Mouse (Mus musculus) spleen, adult 12 weeks (tissue): ENCODE results near the gene Cabs1.

ENCODE experiments used
- DNase-seq: peaks from one replicate; pipeline ENCODE4 v3.0.0; 2022; ENCODE audit warnings: low spot score

Cabs1 gene

DNA sequence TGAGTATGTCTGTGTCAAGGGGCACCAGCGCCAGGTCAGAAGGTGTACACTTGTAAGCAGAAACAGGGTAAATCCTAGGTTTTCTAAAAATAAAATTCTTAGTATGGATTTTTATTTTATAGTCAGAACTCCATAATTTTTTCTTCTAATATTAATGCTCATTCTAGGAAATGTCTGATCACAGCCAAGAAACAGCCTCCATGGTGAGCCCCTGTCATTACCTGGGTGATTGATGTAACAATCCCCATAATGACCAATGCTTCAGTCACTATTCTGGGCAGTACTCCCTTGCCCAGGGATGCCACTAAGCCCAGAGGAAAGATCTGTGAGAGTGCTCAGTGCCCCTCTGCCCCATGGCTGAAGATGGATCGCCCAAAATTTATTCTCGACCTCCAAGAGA lies at the start of gene Cabs1:
TSS of gene Cabs1 (plus strand) at position 301 of the 400 bp plus-strand sequence.
- DNase-seq = no peak

DNA sequence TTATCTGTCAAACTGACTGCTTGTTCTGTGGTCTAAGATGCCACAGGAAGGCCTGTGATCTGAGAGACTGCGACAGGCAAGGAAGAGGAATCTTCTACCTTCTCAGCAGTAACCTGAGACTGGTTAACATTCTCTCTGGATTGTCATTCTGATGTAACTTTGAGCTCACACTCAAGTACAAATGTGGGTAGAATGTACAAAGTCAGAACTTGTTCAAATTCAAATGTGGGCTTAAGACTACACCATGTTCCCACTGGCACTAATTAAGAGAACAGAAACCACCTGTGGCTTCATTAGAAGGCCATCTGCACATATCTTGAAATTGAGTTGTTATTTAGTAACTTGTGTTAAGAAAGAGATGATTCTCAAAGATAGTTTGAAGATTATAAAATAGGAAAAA lies 47.6 kb upstream of the Cabs1 start:
- no peak for DNase-seq

DNA sequence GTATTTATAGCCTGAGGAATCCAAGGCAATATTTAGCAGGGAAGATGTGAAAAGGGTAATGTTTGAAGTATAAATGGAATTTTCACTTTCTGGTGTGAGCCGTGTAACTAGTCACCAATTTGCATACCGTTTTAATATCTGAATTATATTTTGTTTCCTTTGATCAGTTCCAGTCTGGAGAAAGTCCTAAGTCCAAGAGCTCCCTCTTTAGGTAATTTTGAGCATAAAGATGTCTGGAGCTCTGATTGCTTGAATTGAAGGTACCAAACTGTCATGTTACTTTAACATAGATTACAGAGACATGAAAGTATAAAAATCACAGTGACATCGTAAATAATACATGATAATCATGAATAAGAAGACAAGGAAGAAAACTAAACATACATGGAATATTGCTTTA lies 38.5 kb upstream of the Cabs1 start:
- no peak for DNase-seq

DNA sequence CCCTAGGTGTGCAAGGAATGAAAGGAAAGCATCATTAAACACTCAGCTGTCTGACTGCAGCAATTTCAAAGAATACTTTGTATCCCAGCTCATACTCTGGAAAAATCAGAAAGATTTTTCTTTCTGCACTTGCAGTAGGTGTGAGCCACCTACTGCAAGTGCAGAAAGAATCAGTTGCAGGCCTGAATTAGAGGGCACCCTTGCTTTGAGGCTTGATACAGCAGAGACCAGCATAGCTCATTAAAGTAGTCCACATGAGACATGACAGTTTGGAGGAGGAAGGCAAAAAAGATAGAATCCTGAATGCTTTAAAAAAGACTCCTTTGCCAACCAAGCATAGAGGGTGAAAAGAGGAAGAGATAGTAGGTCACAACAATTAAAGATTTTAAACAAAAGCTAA lies 36.7 kb upstream of the Cabs1 start:
- no peak for DNase-seq

DNA sequence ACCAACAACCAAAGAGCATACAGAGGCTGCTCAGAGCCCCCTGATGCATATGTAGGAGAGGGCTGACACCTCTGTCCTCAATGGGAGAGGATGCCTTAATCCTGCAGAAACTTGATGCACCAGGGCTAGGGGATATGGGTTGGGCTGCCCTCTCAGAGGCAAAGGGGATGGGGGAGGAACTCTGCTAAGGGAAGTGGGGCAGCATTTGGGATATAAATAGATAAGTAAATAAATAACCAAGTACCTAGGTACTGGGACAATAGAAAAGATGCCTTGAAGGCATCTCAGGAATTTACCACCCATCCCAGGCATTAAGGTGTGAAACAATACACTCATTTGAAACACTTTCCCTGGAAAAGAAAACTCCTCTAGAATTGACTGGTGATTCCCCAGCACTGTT lies 27.4 kb upstream of the Cabs1 start:
- no peak for DNase-seq

DNA sequence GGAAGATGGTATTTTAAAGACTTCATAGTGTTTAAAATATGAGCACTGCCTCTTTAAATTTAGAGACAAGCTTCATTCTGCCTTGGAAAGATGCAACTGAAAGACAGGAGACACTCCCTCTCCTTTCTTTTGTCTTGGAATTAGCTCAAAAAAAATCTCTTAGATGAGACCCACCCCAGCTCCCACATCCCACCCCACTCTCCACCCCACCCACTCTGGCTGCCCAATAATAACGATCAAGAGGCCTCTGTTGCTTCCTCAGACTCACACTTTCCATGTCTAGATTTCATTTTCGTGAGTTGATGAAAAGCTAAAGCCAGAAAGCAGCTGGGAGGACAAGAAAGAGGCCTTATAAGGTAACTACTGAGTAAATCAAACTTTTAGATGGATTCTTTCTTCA lies 10.0 kb upstream of the Cabs1 start, which contains the start of the genes 2310003L06Rik and Gm28434:
TSS of gene 2310003L06Rik (plus strand) at position 259 of the 400 bp plus-strand sequence.
TSS of gene Gm28434 (plus strand) at position 317 of the 400 bp plus-strand sequence.
- no peak for DNase-seq

DNA sequence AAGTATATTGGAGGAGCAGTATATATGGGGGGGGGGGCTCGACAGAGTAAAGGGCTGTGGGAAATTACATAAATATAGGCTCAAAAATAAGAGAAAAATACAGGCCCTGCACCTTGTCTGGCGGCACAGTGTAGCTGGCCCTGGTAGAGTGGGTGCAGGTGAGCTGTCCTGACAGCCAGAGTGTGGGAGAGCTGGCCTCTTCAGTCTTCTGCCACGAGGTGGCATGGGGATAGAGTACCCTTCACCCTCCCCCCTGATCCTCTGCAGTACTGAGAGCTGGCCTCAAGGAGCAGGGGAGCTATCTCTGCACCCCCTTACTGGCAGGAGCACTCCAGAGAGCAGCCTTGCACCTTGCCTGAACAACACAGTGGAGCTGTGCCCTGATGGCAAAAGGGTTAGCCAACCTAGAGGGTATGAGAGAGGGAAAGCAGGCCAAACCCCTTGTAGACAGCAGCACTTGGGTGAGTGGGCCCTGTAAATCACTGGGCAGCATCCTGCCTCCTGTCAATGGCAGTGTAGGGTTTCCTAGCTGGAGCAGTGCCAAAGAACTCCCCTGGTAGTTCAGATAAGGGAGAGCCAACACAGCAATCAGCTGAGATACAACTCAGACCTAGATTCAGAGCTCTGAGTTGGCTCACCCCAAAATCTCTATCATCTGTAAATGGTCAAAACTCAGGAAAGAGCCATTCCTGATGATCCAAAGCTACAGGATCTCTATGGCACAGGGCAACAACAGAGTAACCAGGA lies 3.4 kb downstream of the Cabs1 start:
- no peak for DNase-seq

DNA sequence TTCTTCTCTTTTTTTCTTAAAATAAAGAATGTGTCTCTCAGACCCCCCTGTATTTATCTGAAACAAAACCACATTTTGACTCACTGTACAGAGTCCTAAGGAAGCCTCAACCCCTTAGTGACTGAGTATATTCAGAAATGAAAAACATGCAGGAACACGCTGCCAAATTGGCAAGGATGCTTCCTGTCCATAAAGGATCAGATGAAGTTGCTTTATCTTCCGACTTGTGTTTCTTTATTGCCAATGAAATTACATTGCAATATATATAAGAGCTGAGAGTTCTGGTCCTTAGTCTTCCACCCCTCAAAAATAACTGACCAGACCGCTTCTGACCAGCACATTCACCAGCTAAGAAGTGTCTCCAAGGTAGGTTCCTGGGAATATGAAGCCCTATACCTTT lies 23.0 kb downstream of the Cabs1 start, which contains the start of gene Smr3a:
TSS of gene Smr3a (plus strand) at position 301 of the 400 bp plus-strand sequence.
- no peak for DNase-seq

DNA sequence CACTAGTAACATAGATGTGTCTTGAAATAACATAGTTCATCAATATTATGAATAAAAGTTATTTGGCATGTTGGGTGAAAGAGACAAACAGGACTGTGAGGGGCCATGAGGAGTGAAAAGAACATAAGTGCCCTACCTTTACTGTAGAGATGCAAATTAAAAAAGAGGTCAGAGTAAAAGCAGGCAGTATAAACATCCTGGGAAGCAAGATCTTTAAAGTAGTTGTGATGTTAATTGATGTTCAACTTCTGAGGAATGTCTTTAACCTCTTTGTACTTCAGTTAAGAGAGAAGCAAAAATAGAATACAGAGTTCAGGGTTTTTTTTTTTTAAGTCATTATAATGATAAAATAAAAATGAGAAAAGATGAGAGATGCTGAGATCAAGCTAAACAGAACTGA lies 26.0 kb downstream of the Cabs1 start:
- no peak for DNase-seq
